In genomic region chr10:19295388-19296013, GRCm38 (mm10) we compare ENCODE assay signal across 21 mouse cellular contexts.
DNase-seq lines count a peak whose midpoint lies in the region; ATAC-seq lines count a peak whose summit lies in the region.
"Had no signal": no experiment of that assay in that cellular context is flagged by ENCODE, and none has a peak within 500 bp of the region (broad histone marks: within the 10 kb centered on the region; RNA-seq: fewer than 3 reads in every experiment).

No protein-coding gene starts in this region.

- peaks cover 33% of the 10 kb centered on the region for H3K27me3 ChIP-seq in neural tube, embryonic 13.5 days
- no peaks in the 10 kb centered on the region for H3K27me3 ChIP-seq in neural tube, embryonic 14.5 days (ENCODE audit: control insufficient read depth, insufficient read depth, low read length)
- no peaks in the 10 kb centered on the region; the same call in 1 of the 2 replicates for H3K27me3 ChIP-seq in neural tube, embryonic 15.5 days (replicated peaks)
- no peaks in the 10 kb centered on the region for H3K27me3 ChIP-seq in forebrain, embryonic 16.5 days (replicated peaks; ENCODE audit: control insufficient read depth, insufficient read depth, low read length)
- H3K27me3 ChIP-seq: CH12.LX, Patski had no signal

- H3K4me3 ChIP-seq in neural tube, embryonic 13.5 days = no peak overlapping the region
- H3K4me3 ChIP-seq in neural tube, embryonic 14.5 days (ENCODE audit: low read depth, low read length) = no peak overlapping the region
- H3K4me3 ChIP-seq in neural tube, embryonic 15.5 days (replicated peaks) = no peak overlapping the region
- no peak overlapping the region for H3K4me3 ChIP-seq in forebrain, embryonic 16.5 days (replicated peaks; ENCODE audit: low read length)

- no peak overlapping the region for H3K27ac ChIP-seq in neural tube, embryonic 13.5 days (replicated peaks)
- H3K27ac ChIP-seq in neural tube, embryonic 14.5 days (ENCODE audit: low read depth, low read length) = no peak overlapping the region
- no peak overlapping the region for H3K27ac ChIP-seq in neural tube, embryonic 15.5 days (replicated peaks)
- no peak overlapping the region for H3K27ac ChIP-seq in forebrain, embryonic 16.5 days (ENCODE audit: low read length)

- no peaks in the 10 kb centered on the region for H3K9me3 ChIP-seq in neural tube, embryonic 13.5 days
- H3K9me3 ChIP-seq in neural tube, embryonic 14.5 days (ENCODE audit: control insufficient read depth, low read length) = no peaks in the 10 kb centered on the region
- no peaks in the 10 kb centered on the region for H3K9me3 ChIP-seq in neural tube, embryonic 15.5 days (replicated peaks)
- H3K9me3 ChIP-seq in forebrain, embryonic 16.5 days (ENCODE audit: control insufficient read depth, low read length) = no peaks in the 10 kb centered on the region
- H3K9me3 ChIP-seq: G1E had no signal

- WGBS in neural tube, embryonic 13.5 days = 43% methylated on average over 7 of the region's 7 CpGs
- 44% methylated on average over 7 of the region's 7 CpGs for WGBS in neural tube, embryonic 14.5 days
- WGBS in neural tube, embryonic 15.5 days = 35% methylated on average over 7 of the region's 7 CpGs
- WGBS in forebrain, embryonic 16.5 days = 72% methylated on average over 7 of the region's 7 CpGs

- DNase-seq in neural tube, embryonic 10.5 days (ENCODE audit: extremely low spot score, low spot score) = no peak
- no peak for DNase-seq in urinary bladder, adult 18-20 months (ENCODE audit: low spot score in 2 of 2)
- DNase-seq: adrenal gland, adult 2 months; adrenal gland, adult 8-10 months; adrenal gland, postnatal 10 days; adrenal gland, postnatal 14 days; adrenal gland, postnatal 25 days; adrenal gland, postnatal 36 days; B cell, adult 2 months; cerebellum, adult 11 months; cerebellum, adult 11-12 months; cerebellum, adult 18-20 months had no signal

- H3K4me2 ChIP-seq in neural tube, embryonic 13.5 days = no peak overlapping the region
- no peak overlapping the region for H3K4me2 ChIP-seq in neural tube, embryonic 14.5 days (ENCODE audit: low read depth, low read length)
- no peak overlapping the region for H3K4me2 ChIP-seq in neural tube, embryonic 15.5 days
- H3K4me2 ChIP-seq in forebrain, embryonic 16.5 days (ENCODE audit: low read length) = no peak overlapping the region

- no peaks in the 10 kb centered on the region for H3K4me1 ChIP-seq in neural tube, embryonic 13.5 days (replicated peaks)
- H3K4me1 ChIP-seq in neural tube, embryonic 14.5 days (ENCODE audit: control insufficient read depth, insufficient read depth, low read length) = no peaks in the 10 kb centered on the region
- peaks cover 2% of the 10 kb centered on the region; the same call in 1 of the 2 replicates for H3K4me1 ChIP-seq in neural tube, embryonic 15.5 days
- H3K4me1 ChIP-seq in forebrain, embryonic 16.5 days (replicated peaks; ENCODE audit: control insufficient read depth, insufficient read depth, low read length) = no peaks in the 10 kb centered on the region

- no peak overlapping the region for H3K9ac ChIP-seq in neural tube, embryonic 13.5 days
- H3K9ac ChIP-seq in neural tube, embryonic 14.5 days (replicated peaks; ENCODE audit: low read depth, low read length) = no peak overlapping the region
- H3K9ac ChIP-seq in neural tube, embryonic 15.5 days (replicated peaks) = no peak overlapping the region
- no peak overlapping the region for H3K9ac ChIP-seq in forebrain, embryonic 16.5 days (replicated peaks; ENCODE audit: low read depth, low read length)

- ATAC-seq in neural tube, embryonic 13.5 days (ENCODE audit: low read depth) = peak; percentile 50; the same call in 1 of the 2 replicates
- ATAC-seq in neural tube, embryonic 14.5 days (ENCODE audit: low read depth) = peak; percentile 60
- ATAC-seq in neural tube, embryonic 15.5 days (ENCODE audit: low FRiP score) = peak; percentile 65; the same call in 1 of the 2 replicates
- ATAC-seq in forebrain, embryonic 16.5 days = no peak
- ATAC-seq: activated CD4-positive, CD25-positive, alpha-beta regulatory T cell, adult 4 months; CD4-positive, CD25-positive, alpha-beta regulatory T cell, adult 4 months; Patski had no signal

- H3K36me3 ChIP-seq in neural tube, embryonic 13.5 days = no peaks in the 10 kb centered on the region
- H3K36me3 ChIP-seq in neural tube, embryonic 14.5 days (ENCODE audit: control insufficient read depth, insufficient read depth, low read length) = no peaks in the 10 kb centered on the region
- no peaks in the 10 kb centered on the region for H3K36me3 ChIP-seq in neural tube, embryonic 15.5 days
- no peaks in the 10 kb centered on the region for H3K36me3 ChIP-seq in forebrain, embryonic 16.5 days (ENCODE audit: control insufficient read depth, insufficient read depth)
- H3K36me3 ChIP-seq: G1E had no signal
